Mouse (Mus musculus) thymus, adult 2 months (tissue): ENCODE results near the gene Flt3l.

ENCODE experiments used
- CTCF ChIP-seq: fragments of 200-500 bp; IDR thresholded peaks from 2 replicates; pipeline ENCODE4 v1.5.1; 2012; ENCODE audit warnings: mild to moderate bottlenecking, control low read depth, low read length, moderate library complexity, borderline replicate concordance; ENCODE audit not compliant: control insufficient read depth, poor library complexity, insufficient read depth; ENCODE audit errors: extremely low read depth
- POLR2A ChIP-seq: fragments of 200-500 bp; IDR thresholded peaks from 2 replicates; pipeline ENCODE4 v1.6.1; 2012; ENCODE audit warnings: mild to moderate bottlenecking, low read length, control low read depth, moderate library complexity; ENCODE audit not compliant: control insufficient read depth, poor library complexity, insufficient read depth; ENCODE audit errors: extremely low read depth

- TF ChIP-seq CTCF: no peak
- TF ChIP-seq POLR2A: no peak
Measured at GRCm38 (mm10) chr7:45090251-45090977, 45.8 kb downstream of the Flt3l start.
